Mouse (Mus musculus) kidney, postnatal 36 days (tissue): ENCODE measurements around the gene Pigl.
A peak's percentile ranks its signal among the peaks of the same experiment; 100 is the strongest.

Experiments
- DNase-seq, 2 experiments: peaks; one replicate each; pipeline ENCODE4 v3.0.0; 2021 to 2022; ENCODE audit warnings: mixed read lengths in 2 of 2

Pigl gene

GRCm38 (mm10) chr11:62522283-62522682 is 64.0 kb downstream of the Pigl start:
- no peak for DNase-seq

- no peak for DNase-seq
Measured at GRCm38 (mm10) chr11:62537089-62537488, 78.8 kb downstream of the Pigl start.

- no peak for DNase-seq
Measured at GRCm38 (mm10) chr11:62537590-62537989, 79.3 kb downstream of the Pigl start.

GRCm38 (mm10) chr11:62538321-62539088 is 80.2 kb downstream of the Pigl start:
- DNase-seq: peak; percentile 53 to 76

DNA sequence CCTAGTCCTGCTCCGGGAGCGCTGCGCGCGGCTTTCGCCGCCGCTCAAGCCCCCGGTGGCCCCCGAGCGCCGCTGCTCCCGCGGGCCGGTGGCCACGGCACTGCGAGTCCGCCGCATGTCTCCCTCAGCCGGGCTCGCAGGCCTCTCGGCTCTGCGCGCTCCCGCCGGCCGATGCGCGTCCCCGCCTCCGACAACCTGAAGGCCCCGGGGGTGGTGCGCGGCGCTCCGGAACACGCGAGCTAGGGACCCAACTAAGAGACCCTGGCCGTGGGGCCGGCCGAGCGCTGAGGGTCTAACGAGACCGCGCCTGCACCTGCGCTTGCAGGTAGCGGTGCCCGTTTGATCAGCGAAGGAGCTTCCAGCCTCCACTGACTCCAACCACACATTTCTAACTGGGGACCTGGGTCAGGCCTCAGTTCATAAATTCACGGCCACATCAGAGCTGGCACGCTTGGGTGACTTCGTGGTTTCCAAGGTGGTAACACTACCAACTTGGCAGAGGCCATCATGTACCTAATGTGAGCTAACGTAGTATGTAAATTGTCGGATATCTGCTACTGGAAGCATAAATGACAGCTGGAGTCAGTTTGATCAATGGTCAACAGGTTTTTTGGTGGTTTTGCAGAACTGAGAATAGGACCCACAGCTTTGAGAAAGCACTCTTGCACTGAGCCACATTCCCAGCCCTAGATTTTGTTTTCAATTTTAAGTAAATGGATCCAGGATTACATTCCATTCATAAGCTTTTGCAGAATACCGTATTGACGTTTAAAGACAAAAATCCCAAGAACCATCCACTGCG is 81.0 kb downstream of the Pigl start, which contains the start of gene Cenpv:
TSS of gene Cenpv (minus strand) at position 173 of the 802 bp plus-strand sequence.
- peak; percentile 69 to 90 for DNase-seq

- DNase-seq: no peak
Measured at GRCm38 (mm10) chr11:62540167-62540566, 81.9 kb downstream of the Pigl start.

DNA sequence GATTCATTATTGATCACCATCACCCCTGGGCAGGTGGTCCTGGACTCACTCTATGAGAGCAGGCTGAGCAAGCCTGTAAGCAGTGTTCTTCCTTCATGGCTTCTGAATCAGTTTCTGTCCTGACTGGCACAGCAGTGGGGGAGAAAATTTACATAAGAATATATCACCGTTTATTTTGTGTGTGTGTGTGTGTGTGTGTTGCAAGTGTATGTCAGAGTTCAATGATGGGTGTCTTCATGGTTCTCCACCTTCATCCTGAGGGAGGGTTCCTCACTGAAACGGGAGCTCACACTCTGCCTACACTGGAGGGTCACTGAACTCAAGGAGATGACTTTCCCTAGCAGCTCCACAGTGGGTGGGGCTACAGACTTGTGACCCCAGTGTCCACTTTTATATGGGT is 82.7 kb downstream of the Pigl start:
- DNase-seq: no peak

- no peak for DNase-seq
Measured at GRCm38 (mm10) chr11:62541581-62541980, 83.3 kb downstream of the Pigl start.

- DNase-seq: no peak
Measured at GRCm38 (mm10) chr11:62543991-62544390, 85.7 kb downstream of the Pigl start.

GRCm38 (mm10) chr11:62549782-62550181 is 91.5 kb downstream of the Pigl start:
- DNase-seq: peak; percentile 86 to 89

DNA sequence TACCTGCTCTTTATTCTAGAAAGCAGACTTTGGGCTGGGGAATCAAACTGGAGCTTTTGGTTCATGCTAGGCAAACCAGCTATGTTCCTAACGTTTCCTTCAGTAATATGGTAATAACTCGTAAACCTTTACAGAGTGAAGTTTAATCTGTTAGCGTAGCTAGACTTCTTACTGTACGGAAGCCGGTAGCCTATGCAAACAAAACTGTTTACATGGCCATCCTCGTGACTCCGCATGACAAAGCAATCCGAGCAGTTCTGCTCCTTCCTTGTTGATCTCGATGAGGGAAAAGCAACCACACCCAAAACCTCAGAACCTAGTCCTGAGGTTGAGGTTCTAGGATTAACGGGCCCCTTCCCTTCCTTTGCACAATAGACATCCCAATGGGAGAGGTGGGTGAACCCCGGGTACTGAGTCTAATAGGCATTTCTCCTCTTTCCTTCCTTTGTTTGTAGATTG is 92.0 kb downstream of the Pigl start:
- peak; percentile 60 to 70 for DNase-seq

DNA sequence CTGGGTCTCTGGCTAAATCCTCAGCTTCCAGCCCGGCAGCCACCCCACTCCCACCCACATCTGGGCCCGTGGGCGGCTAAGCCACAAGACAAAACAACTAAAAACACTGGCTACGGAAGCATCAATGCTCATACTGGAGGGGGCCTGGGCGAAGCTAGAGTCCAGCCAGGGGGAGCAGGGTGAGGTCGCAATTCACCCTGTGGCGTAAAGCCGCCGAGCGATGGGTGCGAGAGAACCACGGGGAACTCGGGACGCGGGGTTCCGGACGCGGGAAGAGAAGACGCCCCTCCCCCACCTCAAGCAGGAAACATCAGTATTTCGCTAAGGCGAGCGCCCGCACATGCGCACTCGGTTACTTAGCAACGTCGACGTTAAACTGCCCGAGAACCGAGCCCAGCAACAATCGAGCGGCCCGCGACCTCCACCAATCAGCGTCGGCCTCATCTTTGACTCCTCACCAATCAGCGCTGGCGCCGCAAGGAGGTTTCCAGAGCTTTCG is 92.5 kb downstream of the Pigl start, which contains the start of gene Ubb:
TSS of gene Ubb (plus strand) at position 445 of the 499 bp plus-strand sequence.
- DNase-seq: peak; percentile 100

DNA sequence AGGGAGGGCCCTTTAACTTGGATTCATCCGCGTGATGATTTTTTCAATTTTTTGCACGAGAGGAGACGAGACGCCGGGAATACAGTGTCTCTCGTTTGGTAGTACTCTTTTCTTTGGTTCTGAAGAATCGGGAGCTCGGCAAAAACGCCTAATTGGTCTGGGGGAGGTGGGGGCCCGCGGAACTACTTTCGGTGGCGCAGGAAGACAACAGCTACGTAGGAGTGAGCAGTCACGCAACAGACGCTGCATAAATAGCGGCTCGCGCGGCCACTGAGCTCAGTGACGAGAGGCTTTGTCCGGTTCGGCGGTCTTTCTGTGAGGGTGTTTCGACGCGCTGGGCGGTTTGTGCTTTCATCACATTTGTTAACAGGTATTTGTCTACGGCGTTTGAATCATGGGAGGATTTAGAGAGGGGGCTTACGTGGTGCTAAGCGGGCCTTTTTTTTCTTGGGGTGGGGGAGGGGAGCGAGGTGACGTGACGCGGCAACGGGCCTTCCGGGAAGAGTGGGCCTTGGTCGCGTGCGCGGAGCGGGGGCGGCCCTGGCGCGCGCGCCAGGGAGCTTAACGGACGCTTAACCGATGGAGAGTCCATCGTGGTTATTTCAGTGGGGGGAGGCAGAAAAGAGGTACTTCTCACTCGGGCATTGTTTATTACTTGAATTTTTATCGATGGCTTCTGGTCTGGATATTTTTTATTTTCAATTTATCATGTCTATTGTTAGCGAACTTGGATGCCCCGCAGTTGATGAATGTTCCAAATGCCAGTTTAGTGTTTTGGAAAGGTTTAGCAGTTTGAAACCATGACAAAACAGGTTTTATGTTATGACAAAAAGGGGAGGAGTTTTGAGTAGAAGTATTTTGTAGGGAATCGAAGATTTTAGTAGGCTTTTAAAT is 93.2 kb downstream of the Pigl start:
- DNase-seq: peak; percentile 91 to 94

GRCm38 (mm10) chr11:62553186-62553585 is 94.9 kb downstream of the Pigl start:
- DNase-seq: no peak

GRCm38 (mm10) chr11:62553633-62554032 is 95.4 kb downstream of the Pigl start:
- no peak for DNase-seq

GRCm38 (mm10) chr11:62554163-62554855 is 96.0 kb downstream of the Pigl start:
- no peak for DNase-seq

DNA sequence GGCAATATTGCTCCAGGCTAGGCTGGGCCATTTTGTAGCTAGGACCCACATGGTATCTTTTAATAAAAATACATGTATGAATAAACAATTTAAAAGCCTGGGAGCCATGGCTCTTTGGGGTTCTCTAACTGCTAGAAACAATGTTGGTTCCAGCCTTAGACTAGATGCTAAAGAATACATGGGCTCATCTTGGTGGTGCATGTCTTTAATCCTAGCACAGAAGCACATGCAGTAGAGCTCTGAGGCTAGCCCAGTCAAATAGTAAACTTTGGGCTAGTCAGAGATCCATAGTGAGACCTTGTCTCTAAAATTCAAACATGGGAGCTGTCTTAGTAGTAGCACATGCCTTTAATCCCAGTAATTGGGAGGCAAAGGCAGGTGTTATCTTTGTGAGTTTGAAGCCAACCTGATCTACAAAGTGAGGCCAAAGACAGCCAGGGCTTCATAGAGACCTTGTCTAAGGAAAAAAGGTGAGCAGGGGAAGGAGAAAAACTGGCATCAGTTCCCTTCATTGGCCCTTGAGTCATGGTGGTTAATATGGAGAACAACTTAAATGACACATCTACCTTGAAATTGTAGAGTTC is 96.8 kb downstream of the Pigl start:
- no peak for DNase-seq

- DNase-seq: no peak
Measured at GRCm38 (mm10) chr11:62555896-62556412, 97.7 kb downstream of the Pigl start.

GRCm38 (mm10) chr11:62557205-62557604 is 98.9 kb downstream of the Pigl start:
- DNase-seq: peak; percentile 44 to 84

GRCm38 (mm10) chr11:62558152-62558551 is 99.9 kb downstream of the Pigl start:
- no peak for DNase-seq
